Mouse (Mus musculus): ENCODE results near the gene Cyp2a5.
"Not testable (repeated sequence)": the region's sequence is repeated elsewhere in the genome, so short reads cannot be mapped to it uniquely, and the experiment has no call there.

Gene Cyp2a5

DNA sequence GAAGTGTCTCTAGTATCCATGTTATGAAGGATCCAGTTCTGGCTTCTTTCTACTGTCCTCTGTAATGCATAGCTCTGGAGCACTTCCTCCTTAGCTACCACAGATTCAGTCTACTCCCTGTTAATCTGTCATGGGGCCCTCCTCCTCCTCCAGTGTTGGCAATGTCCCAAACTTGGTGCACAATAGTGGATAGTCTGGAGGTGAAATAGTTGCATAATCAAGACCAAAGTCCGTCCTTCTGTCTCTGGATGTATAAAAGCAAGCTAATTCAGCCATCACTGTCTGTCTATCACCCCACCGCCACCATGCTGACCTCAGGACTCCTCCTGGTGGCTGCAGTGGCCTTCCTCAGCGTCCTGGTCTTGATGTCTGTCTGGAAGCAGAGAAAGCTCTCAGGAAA is at the start of gene Cyp2a5:
Gene Cyp2a5, plus strand, starts transcription at position 247 of the 400 bp plus-strand sequence.
- not testable (repeated sequence) for DNase-seq (ENCODE audit: low read depth in 2 of 2, low spot score in 2 of 2)

DNA sequence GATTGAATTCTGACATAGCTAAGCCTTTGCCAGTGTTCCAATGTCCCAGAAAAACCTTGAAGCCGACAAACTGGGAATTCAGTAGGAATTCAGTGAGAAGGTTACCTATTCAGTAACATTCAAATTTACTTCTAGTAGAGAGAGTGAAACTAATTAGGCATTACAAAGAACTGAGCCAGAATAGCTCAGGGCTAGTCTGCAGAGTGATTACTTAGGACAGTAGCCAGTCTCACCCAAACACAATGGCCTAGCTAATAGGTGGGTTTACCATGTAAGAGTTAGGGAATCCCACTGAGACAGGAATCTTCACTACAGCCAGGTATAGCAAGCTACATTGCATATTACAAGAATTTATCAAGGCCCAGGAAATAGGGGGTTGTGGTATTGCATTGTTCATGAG is 49.1 kb upstream of the Cyp2a5 start:
- not testable (repeated sequence) for DNase-seq (ENCODE audit: low read depth in 2 of 2, low spot score in 2 of 2)

DNA sequence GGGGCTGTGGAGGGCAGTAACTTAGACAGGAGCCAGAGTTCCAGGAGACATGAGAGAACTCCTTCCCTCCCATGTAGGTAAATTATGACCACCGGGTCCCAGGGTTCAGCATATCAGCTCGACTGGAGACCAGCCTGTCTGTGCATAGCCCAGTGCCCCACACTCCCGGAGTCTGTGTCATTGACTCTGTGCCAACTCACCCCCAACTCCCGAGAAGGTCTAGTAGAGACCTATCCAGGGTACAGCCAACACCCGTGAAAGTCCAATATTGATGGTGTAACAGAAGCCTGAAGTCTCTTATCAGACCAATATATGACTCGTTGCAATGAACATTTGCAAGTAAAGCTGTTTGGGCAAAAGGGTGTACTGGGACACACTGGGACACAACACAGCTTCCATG is 45.1 kb upstream of the Cyp2a5 start:
- DNase-seq (ENCODE audit: low read depth in 2 of 2, low spot score in 2 of 2), result no peak

DNA sequence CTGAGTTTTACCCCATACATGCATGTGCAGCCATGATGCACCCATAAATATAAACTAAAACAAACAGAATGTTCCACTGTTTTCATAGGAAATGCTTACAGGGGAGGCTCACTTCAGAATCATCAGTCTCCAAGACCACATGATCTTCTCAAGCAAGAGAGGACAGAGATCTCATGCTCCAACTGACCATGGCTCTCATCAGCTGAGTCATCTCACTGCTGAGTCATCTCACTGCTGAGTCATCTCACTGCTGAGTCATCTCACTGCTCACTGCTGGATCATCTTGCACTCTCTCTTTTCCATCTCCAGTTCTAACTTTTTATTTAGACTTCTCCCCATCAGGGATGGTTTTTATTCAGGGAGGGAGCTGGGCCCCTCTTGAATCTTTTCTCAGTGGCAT is 35.0 kb upstream of the Cyp2a5 start:
- DNase-seq (ENCODE audit: low read depth in 2 of 2, low spot score in 2 of 2), result no peak

DNA sequence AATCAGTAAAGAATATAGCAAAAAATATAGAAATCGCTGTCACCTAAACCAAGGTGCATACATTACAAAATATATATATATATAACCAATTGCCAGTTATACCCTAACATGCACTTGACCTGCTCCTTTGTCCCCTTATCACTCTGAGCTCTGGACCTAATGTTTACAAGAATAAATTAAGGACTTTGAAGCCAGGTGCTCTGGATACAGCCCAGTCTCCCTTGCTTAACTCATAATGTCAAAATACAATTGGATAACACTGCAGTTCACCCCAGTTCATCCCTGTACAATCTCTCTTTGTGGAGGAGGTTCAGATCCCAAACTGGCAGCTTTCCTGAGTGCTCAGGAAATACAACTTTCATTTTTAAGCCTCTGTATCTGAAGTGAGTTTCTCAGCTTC is 34.1 kb upstream of the Cyp2a5 start:
- DNase-seq (ENCODE audit: low read depth in 2 of 2, low spot score in 2 of 2), result no peak

DNA sequence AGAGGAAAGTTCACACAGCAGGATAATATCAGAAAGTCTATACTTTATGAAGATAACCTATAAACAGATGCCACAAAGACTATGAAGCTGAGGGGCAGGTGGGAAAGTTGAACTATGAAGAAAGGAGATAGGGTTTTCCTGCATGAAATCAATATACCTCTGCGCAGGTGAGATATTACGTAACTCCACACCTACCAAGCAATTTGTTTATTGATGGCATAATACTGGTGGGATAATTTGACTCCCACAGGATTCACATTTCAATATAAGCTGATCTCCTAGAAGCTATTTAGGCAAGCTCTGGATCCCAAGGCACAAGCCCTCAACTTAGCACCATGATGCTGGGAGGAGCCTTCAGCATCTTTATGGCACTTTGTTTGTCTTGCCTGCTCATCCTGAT is 26.5 kb upstream of the Cyp2a5 start, which contains the start of gene Cyp2g1:
Gene Cyp2g1, plus strand, starts transcription at position 301 of the 400 bp plus-strand sequence.
- DNase-seq (ENCODE audit: low read depth in 2 of 2, low spot score in 2 of 2), result no peak

DNA sequence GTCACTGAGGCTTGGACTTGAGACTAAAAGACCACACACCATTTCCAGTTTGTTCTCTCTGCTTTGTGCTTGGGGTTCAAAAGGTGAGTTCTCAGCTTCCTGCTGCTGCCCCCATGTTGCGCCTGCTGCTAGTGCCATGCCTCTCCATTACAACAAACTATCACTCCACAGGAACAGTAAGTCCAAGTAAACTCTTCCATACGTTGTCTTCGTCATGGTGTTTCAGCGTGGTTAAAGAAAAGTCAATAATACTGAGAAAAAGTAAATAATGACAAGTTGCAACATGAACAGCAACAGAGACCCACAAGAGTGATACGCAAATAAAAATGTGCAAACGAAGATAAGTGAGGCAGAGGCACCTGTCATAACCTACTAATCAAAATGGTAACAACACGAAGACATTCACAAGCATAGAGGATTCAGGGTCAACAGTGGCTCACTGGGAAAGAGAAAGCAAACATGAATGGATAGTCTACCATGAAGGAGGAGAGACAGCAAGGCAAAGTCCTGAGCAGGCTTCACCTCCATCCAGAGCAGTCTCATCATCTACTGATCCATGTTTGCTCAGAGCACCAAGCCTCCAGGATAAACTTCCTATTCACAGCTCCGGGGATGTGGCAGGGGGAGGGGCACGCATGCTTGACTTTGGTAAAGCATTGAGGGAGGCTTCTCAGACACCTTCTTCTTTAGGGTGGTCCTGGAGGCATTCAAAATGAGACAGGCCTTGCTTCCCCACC is 3.4 kb upstream of the Cyp2a5 start:
- not testable (repeated sequence) for DNase-seq (ENCODE audit: low read depth in 2 of 2, low spot score in 2 of 2)

DNA sequence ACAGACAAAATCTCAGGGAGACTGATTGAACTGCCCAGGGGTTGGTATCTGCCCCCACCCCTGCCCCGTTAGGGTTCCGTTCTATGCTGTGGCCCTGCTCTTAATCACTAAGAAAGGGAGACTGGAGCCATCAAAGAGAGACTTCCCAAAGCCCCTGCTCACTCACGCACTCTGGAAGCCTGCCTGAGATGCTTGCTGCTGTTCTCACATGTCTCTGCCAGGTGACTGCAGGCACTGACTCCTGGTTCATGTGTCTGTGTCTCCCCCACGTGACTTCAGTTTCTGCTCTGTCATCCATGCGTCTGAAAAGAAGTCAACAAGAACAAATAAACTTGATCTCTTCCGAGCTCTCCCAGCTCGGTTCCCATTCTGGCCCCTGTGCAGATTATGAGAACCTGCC is 2.4 kb upstream of the Cyp2a5 start:
- not testable (repeated sequence) for DNase-seq (ENCODE audit: low read depth in 2 of 2, low spot score in 2 of 2)

DNA sequence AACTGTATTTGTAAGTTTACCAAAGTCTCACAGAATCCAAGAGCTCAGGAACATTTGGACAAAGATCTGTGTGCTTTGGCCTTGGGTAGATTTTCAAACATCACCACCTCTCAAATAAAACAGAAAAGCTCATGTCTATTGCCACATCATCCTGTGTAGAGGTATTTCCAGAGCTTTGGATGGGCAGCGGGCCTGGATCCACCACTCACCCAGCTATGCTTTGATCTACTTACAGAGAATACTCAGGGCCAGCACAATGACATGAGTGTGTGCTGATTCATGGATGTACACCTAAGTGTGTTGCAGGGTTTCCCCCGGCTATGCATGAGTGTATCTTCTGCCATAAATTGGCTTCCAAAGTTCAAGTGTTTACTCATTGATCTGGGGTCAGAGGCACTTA is 8.3 kb downstream of the Cyp2a5 start:
- DNase-seq (ENCODE audit: low read depth in 2 of 2, low spot score in 2 of 2), result not testable (repeated sequence)

DNA sequence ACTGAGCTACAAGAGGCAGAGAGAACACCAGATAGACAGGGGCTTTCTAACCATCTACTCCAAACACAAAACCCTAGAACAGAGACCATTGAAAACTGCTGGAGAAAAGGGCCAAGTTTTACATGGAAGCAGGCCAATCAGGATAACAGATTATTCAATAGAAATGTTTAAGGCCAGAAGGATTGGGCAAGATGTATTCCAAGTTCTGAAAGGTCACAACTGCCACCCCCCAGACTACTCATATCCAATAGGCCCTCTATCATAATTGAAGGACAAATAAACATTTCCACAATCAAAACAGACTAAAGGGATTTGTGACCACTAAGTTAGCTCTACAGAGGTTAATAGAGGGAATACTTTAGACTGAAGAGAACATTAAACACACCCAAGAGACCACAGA is 15.0 kb downstream of the Cyp2a5 start:
- not testable (repeated sequence) for DNase-seq (ENCODE audit: low read depth in 2 of 2, low spot score in 2 of 2)

DNA sequence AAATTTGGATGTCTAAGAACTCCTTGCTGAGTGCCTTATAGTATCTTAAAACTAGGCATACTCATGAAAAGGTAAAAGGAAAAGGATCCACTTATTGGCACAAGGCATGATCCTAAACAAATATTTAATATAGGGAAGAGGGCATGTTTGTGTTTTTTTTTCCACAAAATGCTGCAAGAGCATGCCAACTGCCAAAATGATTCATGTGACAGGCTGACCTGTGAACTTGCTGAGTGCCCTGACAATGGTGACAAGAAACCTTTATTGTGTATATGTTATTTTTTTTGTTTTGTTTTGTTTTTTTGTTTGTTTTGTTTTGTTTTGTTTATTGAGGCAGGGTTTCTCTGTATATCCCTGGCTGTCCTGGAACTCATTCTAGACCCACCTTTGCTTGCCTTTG is 43.5 kb downstream of the Cyp2a5 start:
- not testable (repeated sequence) for DNase-seq (ENCODE audit: low read depth in 2 of 2, low spot score in 2 of 2)

DNA sequence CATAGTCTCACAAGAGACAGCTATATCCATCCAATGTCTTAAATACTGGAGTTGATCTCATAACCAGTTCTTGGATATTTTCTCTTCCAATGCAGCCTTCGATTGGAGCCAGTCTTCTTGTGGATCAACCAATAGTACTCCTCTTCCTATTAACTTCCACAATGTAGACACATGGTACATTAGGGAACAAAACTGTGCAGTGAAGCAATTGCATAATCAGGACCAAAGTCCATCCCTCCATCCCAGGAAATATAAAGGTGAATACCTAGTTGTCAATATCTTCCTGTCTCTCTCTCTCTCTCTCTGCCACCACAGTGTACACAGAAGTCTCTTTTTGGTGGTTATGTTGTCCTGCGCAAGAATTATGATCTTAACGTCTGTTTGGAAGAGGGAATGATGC is 45.5 kb downstream of the Cyp2a5 start:
- DNase-seq (ENCODE audit: low read depth in 2 of 2, low spot score in 2 of 2), result not testable (repeated sequence)
